Mouse (Mus musculus): ENCODE results near the gene Pmepa1. TPM values are rescaled to one million over a fixed set of nuclear protein-coding genes. Genes with fewer than 3 reads are reported as not detected.

The Pmepa1 gene
- polyA plus RNA-seq, 1 experiment from 2014 or later: 4.1 TPM

- Histone ChIP-seq H3K4me1 (ENCODE audit: control insufficient read depth, insufficient read depth, low read length) (peaks cover 18% of the 10 kb centered on the region), H3K4me2 (ENCODE audit: low read depth, low read length) (no peak overlapping the region), H3K27ac (ENCODE audit: low read length) (peak overlapping the region; percentile 26; the same call in 1 of the 2 replicates), H3K9me3 (replicated peaks; ENCODE audit: control insufficient read depth, low read length) (no peaks in the 10 kb centered on the region), H3K9ac (ENCODE audit: low read length) (no peak overlapping the region), H3K4me3 (ENCODE audit: low read length) (no peak overlapping the region), H3K27me3 (ENCODE audit: control insufficient read depth, insufficient read depth, low read length) (no peaks in the 10 kb centered on the region), H3K36me3 (ENCODE audit: control insufficient read depth, insufficient read depth) (no peaks in the 10 kb centered on the region)
- peak; percentile 14 for ATAC-seq (replicated peaks; ENCODE audit: extremely low read depth, insufficient read depth, low FRiP score)
- 60% methylated on average over 9 of the region's 9 CpGs for WGBS
Measured at GRCm38 (mm10) chr2:173281021-173281937, 4.9 kb upstream of the Pmepa1 start.

DNA sequence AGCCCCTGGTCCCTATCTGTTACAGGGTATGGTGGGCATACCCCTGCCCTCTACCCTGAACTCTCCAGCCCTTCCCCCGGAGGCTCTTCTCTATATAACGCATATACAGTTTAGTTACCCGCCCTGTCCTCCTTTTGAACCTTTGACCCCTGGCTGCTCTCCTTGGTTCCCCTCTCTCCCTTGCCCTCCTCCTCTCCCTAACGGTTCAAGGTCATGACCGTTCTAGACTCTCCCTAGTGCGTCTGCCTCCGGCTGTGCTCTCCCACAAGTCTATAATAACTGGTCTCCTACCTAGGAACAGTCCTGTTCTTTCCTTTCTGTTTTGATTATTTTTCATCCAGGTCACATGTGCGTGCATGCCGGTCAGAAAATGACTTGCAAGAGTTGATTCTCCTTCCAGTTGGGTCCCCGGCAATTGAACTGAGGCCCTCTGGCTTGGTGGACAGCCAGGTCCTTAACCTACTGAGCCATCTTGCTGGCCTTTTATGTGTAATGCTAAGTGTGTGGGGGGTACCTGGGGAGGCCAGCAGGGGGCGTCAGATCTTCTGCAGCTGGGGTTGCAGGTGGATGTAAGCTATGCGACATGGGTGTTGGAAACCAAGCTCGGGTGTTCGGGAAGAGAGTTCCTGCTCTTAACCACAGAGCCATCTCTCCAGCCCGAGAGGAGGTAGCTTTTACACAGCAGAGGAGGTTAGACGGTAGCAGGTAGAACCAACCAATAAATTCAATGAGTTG is 2.7 kb upstream of the Pmepa1 start:
- Histone ChIP-seq H3K27ac (ENCODE audit: low read length) (no peak overlapping the region), H3K4me1 (ENCODE audit: control insufficient read depth, insufficient read depth, low read length) (peaks cover 26% of the 10 kb centered on the region), H3K4me3 (ENCODE audit: low read length) (no peak overlapping the region), H3K4me2 (ENCODE audit: low read depth, low read length) (no peak overlapping the region), H3K9ac (ENCODE audit: low read length) (no peak overlapping the region), H3K36me3 (ENCODE audit: control insufficient read depth, insufficient read depth) (no peaks in the 10 kb centered on the region), H3K27me3 (ENCODE audit: control insufficient read depth, insufficient read depth, low read length) (no peaks in the 10 kb centered on the region), H3K9me3 (replicated peaks; ENCODE audit: control insufficient read depth, low read length) (no peaks in the 10 kb centered on the region)
- ATAC-seq (replicated peaks; ENCODE audit: extremely low read depth, insufficient read depth, low FRiP score): no peak
- 73% methylated on average over 16 of the region's 16 CpGs for WGBS

GRCm38 (mm10) chr2:173276859-173277258 is 526 bp upstream of the Pmepa1 start:
- no peaks in the 10 kb centered on the region for H3K36me3 ChIP-seq (ENCODE audit: control insufficient read depth, insufficient read depth)
- H3K4me3 ChIP-seq (ENCODE audit: low read length): peak overlapping the region; percentile 97
- H3K4me2 ChIP-seq (ENCODE audit: low read depth, low read length): peak overlapping the region; percentile 87
- H3K27ac ChIP-seq (ENCODE audit: low read length): peak overlapping the region; percentile 89
- H3K27me3 ChIP-seq (ENCODE audit: control insufficient read depth, insufficient read depth, low read length): no peaks in the 10 kb centered on the region
- WGBS: 6% methylated on average over 12 of the region's 12 CpGs
- peak; percentile 9; the same call in 1 of the 2 replicates for ATAC-seq (replicated peaks; ENCODE audit: extremely low read depth, insufficient read depth, low FRiP score)
- no peaks in the 10 kb centered on the region for H3K9me3 ChIP-seq (replicated peaks; ENCODE audit: control insufficient read depth, low read length)
- peak overlapping the region; percentile 98 for H3K9ac ChIP-seq (ENCODE audit: low read length)
- H3K4me1 ChIP-seq (ENCODE audit: control insufficient read depth, insufficient read depth, low read length): peaks cover 47% of the 10 kb centered on the region

GRCm38 (mm10) chr2:173275343-173276201 is 761 bp downstream of the Pmepa1 start:
- peak overlapping the region; percentile 96 for H3K27ac ChIP-seq (ENCODE audit: low read length)
- peak overlapping the region; percentile 97 for H3K4me3 ChIP-seq (ENCODE audit: low read length)
- H3K36me3 ChIP-seq (ENCODE audit: control insufficient read depth, insufficient read depth): no peaks in the 10 kb centered on the region
- peak overlapping the region; percentile 87 for H3K4me2 ChIP-seq (ENCODE audit: low read depth, low read length)
- peaks cover 50% of the 10 kb centered on the region for H3K4me1 ChIP-seq (ENCODE audit: control insufficient read depth, insufficient read depth, low read length)
- WGBS: under 1% methylated on average over 88 of the region's 93 CpGs
- ATAC-seq (replicated peaks; ENCODE audit: extremely low read depth, insufficient read depth, low FRiP score): peak; percentile 13; the same call in 1 of the 2 replicates
- no peaks in the 10 kb centered on the region for H3K27me3 ChIP-seq (ENCODE audit: control insufficient read depth, insufficient read depth, low read length)
- H3K9ac ChIP-seq (ENCODE audit: low read length): peak overlapping the region; percentile 98
- no peaks in the 10 kb centered on the region for H3K9me3 ChIP-seq (replicated peaks; ENCODE audit: control insufficient read depth, low read length)

GRCm38 (mm10) chr2:173274428-173275342 is 1.6 kb downstream of the Pmepa1 start:
- 16% methylated on average over 15 of the region's 15 CpGs for WGBS
- Histone ChIP-seq H3K27ac (ENCODE audit: low read length) (peak overlapping the region; percentile 96), H3K27me3 (ENCODE audit: control insufficient read depth, insufficient read depth, low read length) (no peaks in the 10 kb centered on the region), H3K9ac (ENCODE audit: low read length) (peak overlapping the region; percentile 98), H3K4me1 (ENCODE audit: control insufficient read depth, insufficient read depth, low read length) (peaks cover 59% of the 10 kb centered on the region), H3K9me3 (replicated peaks; ENCODE audit: control insufficient read depth, low read length) (no peaks in the 10 kb centered on the region), H3K4me2 (ENCODE audit: low read depth, low read length) (peak overlapping the region; percentile 87), H3K4me3 (ENCODE audit: low read length) (peak overlapping the region; percentile 97), H3K36me3 (ENCODE audit: control insufficient read depth, insufficient read depth) (no peaks in the 10 kb centered on the region)
- ATAC-seq (replicated peaks; ENCODE audit: extremely low read depth, insufficient read depth, low FRiP score): peak; percentile 38

DNA sequence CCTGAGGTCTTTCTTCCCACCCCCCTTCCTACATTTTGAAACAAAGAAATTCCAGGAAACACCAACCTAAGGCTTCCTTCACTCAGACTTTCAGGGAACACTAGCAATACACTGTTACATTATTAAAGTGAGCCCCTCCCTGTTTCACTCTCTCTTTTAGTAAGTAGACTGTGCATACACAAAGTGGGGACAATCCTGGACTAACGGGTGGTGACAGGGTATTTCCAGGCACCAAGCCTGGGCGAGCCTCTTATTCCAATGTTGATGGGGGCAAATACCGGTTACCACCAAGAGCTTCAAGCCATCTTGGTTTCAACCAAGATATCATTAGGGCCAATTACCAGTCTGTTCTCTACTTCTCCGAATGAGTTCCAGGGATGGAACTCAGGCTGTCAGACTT is 2.4 kb downstream of the Pmepa1 start:
- no peaks in the 10 kb centered on the region for H3K9me3 ChIP-seq (replicated peaks; ENCODE audit: control insufficient read depth, low read length)
- no peak overlapping the region for H3K27ac ChIP-seq (ENCODE audit: low read length)
- no peak for ATAC-seq (replicated peaks; ENCODE audit: extremely low read depth, insufficient read depth, low FRiP score)
- peak overlapping the region; percentile 97 for H3K4me3 ChIP-seq (ENCODE audit: low read length)
- no peaks in the 10 kb centered on the region for H3K36me3 ChIP-seq (ENCODE audit: control insufficient read depth, insufficient read depth)
- no peaks in the 10 kb centered on the region for H3K27me3 ChIP-seq (ENCODE audit: control insufficient read depth, insufficient read depth, low read length)
- H3K9ac ChIP-seq (ENCODE audit: low read length): 0 out of 2 replicates have a peak overlapping the region, but pooled peaks have one; percentile 34
- peak overlapping the region; percentile 87 for H3K4me2 ChIP-seq (ENCODE audit: low read depth, low read length)
- peaks cover 63% of the 10 kb centered on the region for H3K4me1 ChIP-seq (ENCODE audit: control insufficient read depth, insufficient read depth, low read length)
- 49% methylated on average over 4 of the region's 4 CpGs for WGBS

GRCm38 (mm10) chr2:173272354-173272900 is 3.9 kb downstream of the Pmepa1 start:
- Histone ChIP-seq H3K36me3 (ENCODE audit: control insufficient read depth, insufficient read depth) (no peaks in the 10 kb centered on the region), H3K4me2 (ENCODE audit: low read depth, low read length) (peak overlapping the region; percentile 26; the same call in 1 of the 2 replicates), H3K4me3 (ENCODE audit: low read length) (no peak overlapping the region; the same call in 1 of the 2 replicates), H3K4me1 (ENCODE audit: control insufficient read depth, insufficient read depth, low read length) (peaks cover 65% of the 10 kb centered on the region), H3K9me3 (replicated peaks; ENCODE audit: control insufficient read depth, low read length) (no peaks in the 10 kb centered on the region), H3K27ac (ENCODE audit: low read length) (no peak overlapping the region), H3K27me3 (ENCODE audit: control insufficient read depth, insufficient read depth, low read length) (no peaks in the 10 kb centered on the region), H3K9ac (ENCODE audit: low read length) (no peak overlapping the region)
- WGBS: 73% methylated on average over 11 of the region's 11 CpGs
- ATAC-seq (replicated peaks; ENCODE audit: extremely low read depth, insufficient read depth, low FRiP score): no peak

Data from heart, embryonic 16.5 days (tissue).